Mouse (Mus musculus) embryonic stem cell, embryonic (primary cell): ENCODE data around the gene Actr5.

Experiments used
- CTCF ChIA-PET, 4 experiments: fragments of 300-600 bp in 2 of 4; fragments of 350-600 bp in 2 of 4; sonication (Branson Sonifier 250); formaldehyde crosslinking; loops; one replicate each; lab custom pipeline; 2022; ENCODE audit warnings: inconsistent platforms in 2 of 4; lab: Charles Lee
- POLR2A ChIA-PET, 4 experiments: fragments of 300-600 bp in 2 of 4; fragments of 350-600 bp in 2 of 4; sonication (Branson Sonifier 250); formaldehyde crosslinking; loops; one replicate each; lab custom pipeline; 2022; ENCODE audit warnings: antibody characterized with exemption in 4 of 4, inconsistent platforms in 1 of 4; lab: Charles Lee

Gene Actr5

GRCm38 (mm10) chr2:158686394-158686793 is 61.7 kb downstream of the Actr5 start:
- ChIA-PET CTCF (no interaction called here), POLR2A (no interaction called here)

GRCm38 (mm10) chr2:158687804-158688241 is 63.1 kb downstream of the Actr5 start:
- POLR2A ChIA-PET, result interaction anchor here in 1 of 4 experiments (0.5 to 0.6 kb wide), 2 partner anchors 14 to 16 kb away, joined by 3 read pairs; no protein-coding TSS in a partner anchor
- CTCF ChIA-PET, result interaction anchor here in 1 of 4 experiments (1.0 kb wide), 1 partner anchor 58 kb away, joined by 3 read pairs; no protein-coding TSS in a partner anchor
